Mouse (Mus musculus) B cell, adult 2 months (primary cell): ENCODE measurements around the gene Ctsr.
"Not testable (repeated sequence)": the region's sequence is repeated elsewhere in the genome, so short reads cannot be mapped to it uniquely, and the experiment has no call there.

Experiments
- DNase-seq, 2 experiments: peaks; one replicate each; pipeline ENCODE4 v3.0.0; 2022

Ctsr gene

GRCm38 (mm10) chr13:61164156-61164555 is at the start of gene Ctsr:
TSS of gene Ctsr (minus strand) at chr13:61164256.
- DNase-seq, result no peak

- no peak for DNase-seq
Observed at GRCm38 (mm10) chr13:61203310-61203709, 39.3 kb upstream of the Ctsr start, which contains the start of gene Cts6. TSS of gene Cts6 (minus strand) at chr13:61203410.

- DNase-seq, result not testable (repeated sequence)
Observed at GRCm38 (mm10) chr13:61185151-61185933, 21.3 kb upstream of the Ctsr start.

GRCm38 (mm10) chr13:61164622-61165021 is 566 bp upstream of the Ctsr start:
- DNase-seq, result no peak
